Mouse (Mus musculus) ES-E14 (cell line): ENCODE data around the gene Cabp4. TPM values are rescaled to one million over a fixed set of nuclear protein-coding genes. Genes with fewer than 3 reads are reported as not detected.

Source experiments
- DNase-seq: peaks from one replicate; pipeline ENCODE4 v3.0.0-alpha.2; 2013; ENCODE audit warnings: low read depth, low spot score
- H3K27ac ChIP-seq: 2 replicates; pipeline ENCODE4 v1.5.1; 2012; ENCODE audit warnings: low read depth, mild to moderate bottlenecking, low read length, moderate library complexity, mixed read lengths; ENCODE audit not compliant: poor library complexity, insufficient read depth, severe bottlenecking
- H3K36me3 ChIP-seq: 2 replicates; pipeline ENCODE4 v1.6.1; 2012; ENCODE audit warnings: mild to moderate bottlenecking, low read length, moderate library complexity, mixed read lengths; ENCODE audit not compliant: control insufficient read depth, poor library complexity, insufficient read depth, severe bottlenecking
- H3K4me1 ChIP-seq, 2 experiments: fragments of 150-350 bp in 1 of 2; sonication (generic) in 1 of 2; 2 replicates each; pipeline ENCODE4 v1.6.1; 2012; ENCODE audit warnings: low read length in 2 of 2, mild to moderate bottlenecking in 1 of 2, mixed read lengths in 1 of 2; ENCODE audit not compliant: control insufficient read depth in 2 of 2, insufficient read depth in 2 of 2, poor library complexity in 1 of 2
- H3K4me3 ChIP-seq, 2 experiments: fragments of 150-350 bp in 1 of 2; sonication (generic) in 1 of 2; 2 replicates each; pipeline ENCODE4 v1.5.1; 2012; ENCODE audit warnings: low read length in 2 of 2, low read depth in 1 of 2, mild to moderate bottlenecking in 1 of 2, mixed read lengths in 1 of 2; ENCODE audit not compliant: insufficient read depth in 1 of 2, poor library complexity in 1 of 2, severe bottlenecking in 1 of 2
- H3K9ac ChIP-seq: 2 replicates; pipeline ENCODE4 v1.6.1; 2012; ENCODE audit warnings: low read depth, mild to moderate bottlenecking, low read length, mixed read lengths; ENCODE audit not compliant: poor library complexity, insufficient read depth, severe bottlenecking
- H3K9me3 ChIP-seq: fragments of 150-350 bp; sonication (generic); 2 replicates; pipeline ENCODE4 v1.6.1; 2012; ENCODE audit warnings: low read depth, mild to moderate bottlenecking, low read length; ENCODE audit not compliant: control insufficient read depth, insufficient read depth
- CHD2 ChIP-seq: IDR thresholded peaks from 2 replicates; pipeline ENCODE4 v1.6.1; 2014; ENCODE audit warnings: mild to moderate bottlenecking, low read depth, low read length, inconsistent platforms
- HCFC1 ChIP-seq: IDR thresholded peaks from 2 replicates; pipeline ENCODE4 v1.6.1; 2012; ENCODE audit warnings: low read length, inconsistent platforms, borderline replicate concordance; ENCODE audit not compliant: insufficient read depth
- MAFK ChIP-seq: IDR thresholded peaks from 2 replicates; pipeline ENCODE4 v1.6.1; 2014; ENCODE audit warnings: mild to moderate bottlenecking, low read depth, low read length, inconsistent platforms; ENCODE audit not compliant: insufficient read depth
- ZC3H11A ChIP-seq: IDR thresholded peaks from 2 replicates; pipeline ENCODE4 v1.6.1; 2012; ENCODE audit warnings: low read depth, mild to moderate bottlenecking, inconsistent platforms, low read length, borderline replicate concordance
- ZNF384 ChIP-seq: IDR thresholded peaks from 2 replicates; pipeline ENCODE4 v1.6.1; 2012; ENCODE audit warnings: low read depth, low read length, inconsistent platforms
- in situ Hi-C, 2 experiments: fragments of 600-800 bp; cut with MboI; formaldehyde crosslinking; loops; one replicate each; pipeline ENCODE4 v1.15.1; 2025; ENCODE audit warnings: low sequenced_read_pairs in 2 of 2, inconsistent platforms in 1 of 2; ENCODE audit not compliant: unreplicated experiment in 2 of 2
- total RNA-seq: library from RNA; depleted of rRNA; stranded (reverse); fragments of 300-350 nt; gene quantifications from 2 replicates; pipeline ENCODE4 v1.2.3, GENCODE M21; 2012

The Cabp4 gene
- total RNA-seq, 1 experiment: 1.8 TPM

DNA sequence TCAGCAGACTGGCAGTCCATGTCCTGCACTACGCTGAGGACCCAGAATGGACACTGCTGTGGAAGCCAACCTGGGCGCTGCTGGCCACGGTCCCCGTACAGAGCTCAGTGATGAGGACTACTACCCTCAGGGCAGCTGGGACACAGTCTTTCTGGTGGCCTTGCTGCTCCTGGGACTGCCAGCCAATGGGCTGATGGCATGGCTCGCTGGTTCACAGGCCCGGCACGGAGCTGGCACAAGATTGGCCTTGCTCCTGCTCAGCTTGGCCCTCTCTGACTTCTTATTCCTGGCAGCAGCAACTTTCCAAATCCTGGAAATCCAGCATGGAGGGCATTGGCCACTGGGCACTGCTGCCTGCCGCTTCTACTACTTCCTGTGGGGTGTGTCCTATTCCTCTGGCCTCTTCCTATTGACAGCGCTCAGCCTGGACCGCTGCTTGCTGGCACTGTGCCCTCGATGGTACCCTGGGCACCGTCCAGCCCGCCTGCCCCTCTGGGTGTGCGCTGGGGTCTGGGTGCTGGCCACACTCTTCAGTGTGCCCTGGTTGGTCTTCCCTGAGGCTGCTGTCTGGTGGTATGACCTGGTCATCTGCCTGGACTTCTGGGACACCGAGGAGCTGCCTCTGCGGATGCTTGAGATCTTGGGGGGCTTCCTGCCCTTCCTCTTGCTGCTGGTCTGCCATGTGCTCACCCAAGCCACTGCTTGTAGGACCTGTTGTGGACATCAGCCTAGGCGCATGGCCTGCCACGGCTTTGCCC lies 1.2 kb downstream of the Cabp4 start:
- TF ChIP-seq HCFC1: no peak
- no peak for TF ChIP-seq CHD2
- H3K9ac ChIP-seq: no peak overlapping the region
- no peaks in the 10 kb centered on the region for H3K9me3 ChIP-seq
- H3K27ac ChIP-seq: no peak overlapping the region
- H3K4me3 ChIP-seq: no peak overlapping the region
- DNase-seq: no peak
- H3K4me1 ChIP-seq: peaks cover 3 to 4% of the 10 kb centered on the region in 2 experiments; a peak in 2 of 4 replicates
- in situ Hi-C loops: no loop called here
- H3K36me3 ChIP-seq: no peaks in the 10 kb centered on the region

DNA sequence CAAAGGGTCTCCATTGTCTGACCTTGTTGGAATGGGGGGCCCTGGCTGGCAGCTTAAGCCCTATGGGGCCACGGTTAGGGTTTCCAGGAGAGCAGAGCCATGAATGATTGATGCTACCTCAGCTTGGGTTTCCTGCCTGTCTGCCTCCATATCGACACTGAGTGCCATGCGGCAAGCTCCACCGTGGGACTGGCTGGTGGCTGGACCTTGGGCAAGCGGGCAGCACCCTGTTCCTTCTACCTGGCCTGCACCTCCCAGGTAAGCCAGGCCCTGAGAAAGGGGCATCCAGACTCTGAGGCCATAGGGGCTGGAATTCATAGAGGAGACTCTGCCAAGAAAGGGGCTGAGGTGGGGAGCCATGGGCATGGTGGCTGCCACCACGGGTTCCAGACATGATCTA lies 3.7 kb downstream of the Cabp4 start:
- in situ Hi-C loops: no loop called here
- Histone ChIP-seq H3K36me3 (no peaks in the 10 kb centered on the region), H3K9me3 (no peaks in the 10 kb centered on the region), H3K4me3 (no peak overlapping the region), H3K27ac (no peak overlapping the region), H3K9ac (no peak overlapping the region), H3K4me1 (peaks cover 4 to 10% of the 10 kb centered on the region in 2 experiments; a peak in 2 of 4 replicates)
- TF ChIP-seq CHD2 (no peak), MAFK (no peak), ZC3H11A (no peak), ZNF384 (no peak), HCFC1 (no peak)
- no peak for DNase-seq

DNA sequence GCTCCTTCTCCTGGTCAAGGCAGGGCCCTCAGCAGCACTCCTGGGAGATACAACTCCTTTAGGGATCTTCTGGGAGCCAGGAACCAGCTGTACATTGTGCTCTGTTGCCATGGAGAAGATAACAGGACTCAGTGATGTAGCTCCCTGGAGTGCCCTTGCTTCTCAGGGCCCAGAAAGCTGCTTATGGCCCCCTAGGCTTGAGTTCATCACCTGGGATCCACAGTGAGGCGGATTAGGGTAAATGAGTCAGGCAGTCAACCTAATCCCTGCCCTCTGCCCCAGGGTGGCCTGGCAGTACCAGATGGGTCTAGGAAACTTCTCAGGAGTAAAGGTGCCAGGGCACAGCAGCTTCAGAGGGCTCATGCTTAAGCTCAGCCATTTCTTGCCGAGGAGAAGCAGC lies 4.4 kb downstream of the Cabp4 start, which contains the start of gene Gpr152:
Gpr152 (plus strand) TSS at position 342 of the 400 bp plus-strand sequence.
- in situ Hi-C loops: no loop called here
- Histone ChIP-seq H3K4me3 (no peak within 1 kb of the TSS), H3K36me3 (no peaks in the 10 kb centered on the region), H3K9me3 (no peaks in the 10 kb centered on the region), H3K4me1 (peaks cover 4 to 11% of the 10 kb centered on the region in 2 experiments; a peak in 2 of 4 replicates), H3K27ac (no peak within 1 kb of the TSS), H3K9ac (no peak within 1 kb of the TSS)
- no peak for TF ChIP-seq ZC3H11A
- no peak for TF ChIP-seq ZNF384
- no peak for TF ChIP-seq CHD2
- TF ChIP-seq HCFC1: no peak
- TF ChIP-seq MAFK: no peak
- DNase-seq: no peak

GRCm38 (mm10) chr19:4137913-4138312 lies 5.9 kb downstream of the Cabp4 start:
- Histone ChIP-seq H3K9ac (no peak overlapping the region), H3K9me3 (no peaks in the 10 kb centered on the region), H3K36me3 (0 out of 2 replicates have a peak, but pooled peaks cover 1% of the 10 kb centered on the region), H3K27ac (no peak overlapping the region), H3K4me1 (peaks cover 4 to 11% of the 10 kb centered on the region in 2 experiments; a peak in 2 of 4 replicates), H3K4me3 (no peak overlapping the region)
- TF ChIP-seq MAFK (no peak), CHD2 (no peak), ZC3H11A (no peak), ZNF384 (no peak), HCFC1 (no peak)
- no peak for DNase-seq
- in situ Hi-C loops: no loop called here
